ENCODE assay signal across 10 mouse cellular contexts in genomic region chr8:33991917-33992875, GRCm38 (mm10).
DNase-seq lines count a peak whose midpoint lies in the region; ATAC-seq lines count a peak whose summit lies in the region.
"Had no signal": no experiment of that assay in that cellular context is flagged by ENCODE, and none has a peak within 500 bp of the region (broad histone marks: within the 10 kb centered on the region; RNA-seq: fewer than 3 reads in every experiment).

No protein-coding gene starts in this region.

- H3K27ac ChIP-seq in lung, embryonic 15.5 days: peak overlapping the region; percentile 89
- no peak overlapping the region for H3K27ac ChIP-seq in forebrain, embryonic 14.5 days (ENCODE audit: low read depth, low read length)
- peak overlapping the region; percentile 75 for H3K27ac ChIP-seq in limb, embryonic 10.5 days
- no peak overlapping the region for H3K27ac ChIP-seq in neural tube, embryonic 15.5 days (replicated peaks)

- peak; percentile 15; the same call in 1 of the 2 replicates for ATAC-seq in lung, embryonic 15.5 days (ENCODE audit: borderline replicate concordance, extremely low read depth, low FRiP score, low TSS enrichment)
- ATAC-seq in forebrain, embryonic 14.5 days: peak; percentile 48; the same call in 1 of the 2 replicates
- no peak for ATAC-seq in neural tube, embryonic 15.5 days (ENCODE audit: low FRiP score)
- no peak for ATAC-seq in activated CD4-positive, CD25-positive, alpha-beta regulatory T cell, adult 4 months

- H3K27me3 ChIP-seq in lung, embryonic 15.5 days: no peaks in the 10 kb centered on the region
- no peaks in the 10 kb centered on the region for H3K27me3 ChIP-seq in forebrain, embryonic 14.5 days (replicated peaks; ENCODE audit: control insufficient read depth, insufficient read depth, low read length)
- no peaks in the 10 kb centered on the region for H3K27me3 ChIP-seq in limb, embryonic 10.5 days (ENCODE audit: low read depth, poor library complexity, severe bottlenecking)
- no peaks in the 10 kb centered on the region for H3K27me3 ChIP-seq in neural tube, embryonic 15.5 days (replicated peaks)

- no peak overlapping the region for H3K9ac ChIP-seq in lung, embryonic 15.5 days
- H3K9ac ChIP-seq in forebrain, embryonic 14.5 days (ENCODE audit: low read length): no peak overlapping the region
- H3K9ac ChIP-seq in neural tube, embryonic 15.5 days (replicated peaks): 0 out of 2 replicates have a peak overlapping the region, but pooled peaks have one; percentile 30

- no peaks in the 10 kb centered on the region for H3K36me3 ChIP-seq in lung, embryonic 15.5 days
- no peaks in the 10 kb centered on the region for H3K36me3 ChIP-seq in forebrain, embryonic 14.5 days (ENCODE audit: control insufficient read depth, insufficient read depth, low read length)
- H3K36me3 ChIP-seq in limb, embryonic 10.5 days: no peaks in the 10 kb centered on the region
- H3K36me3 ChIP-seq in neural tube, embryonic 15.5 days: no peaks in the 10 kb centered on the region

- H3K4me1 ChIP-seq in lung, embryonic 15.5 days: peaks cover 35% of the 10 kb centered on the region
- no peaks in the 10 kb centered on the region for H3K4me1 ChIP-seq in forebrain, embryonic 14.5 days (ENCODE audit: control insufficient read depth, insufficient read depth, low read length)
- peaks cover 24% of the 10 kb centered on the region for H3K4me1 ChIP-seq in limb, embryonic 10.5 days
- H3K4me1 ChIP-seq in neural tube, embryonic 15.5 days: 0 out of 2 replicates have a peak, but pooled peaks cover 4% of the 10 kb centered on the region
- H3K4me1 ChIP-seq: megakaryocyte, embryonic 14.5 days had no signal

- no peak for DNase-seq in lung, postnatal 25 days (ENCODE audit: low spot score)
- no peak for DNase-seq in forebrain, embryonic 14.5 days (ENCODE audit: low spot score)
- DNase-seq in limb, embryonic 10.5 days (ENCODE audit: low spot score): no peak
- no peak for DNase-seq in urinary bladder, postnatal 36 days (ENCODE audit: low spot score in 2 of 2)
- no peak for DNase-seq in ovary, postnatal 10 days (ENCODE audit: low spot score)
- DNase-seq: spleen, adult 18-20 months had no signal

- H3K4me2 ChIP-seq in lung, embryonic 15.5 days: peak overlapping the region; percentile 30
- no peak overlapping the region for H3K4me2 ChIP-seq in forebrain, embryonic 14.5 days (ENCODE audit: low read length)
- H3K4me2 ChIP-seq in neural tube, embryonic 15.5 days: peak overlapping the region; percentile 40

- no peaks in the 10 kb centered on the region for H3K9me3 ChIP-seq in lung, embryonic 15.5 days
- no peaks in the 10 kb centered on the region for H3K9me3 ChIP-seq in forebrain, embryonic 14.5 days (replicated peaks; ENCODE audit: control insufficient read depth, low read length)
- H3K9me3 ChIP-seq in limb, embryonic 10.5 days (replicated peaks): no peaks in the 10 kb centered on the region
- H3K9me3 ChIP-seq in neural tube, embryonic 15.5 days (replicated peaks): no peaks in the 10 kb centered on the region
- H3K9me3 ChIP-seq: megakaryocyte, embryonic 14.5 days had no signal

- peak overlapping the region; percentile 4; the same call in 1 of the 2 replicates for H3K4me3 ChIP-seq in lung, embryonic 15.5 days
- no peak overlapping the region for H3K4me3 ChIP-seq in forebrain, embryonic 14.5 days (ENCODE audit: low read depth, low read length)
- H3K4me3 ChIP-seq in limb, embryonic 10.5 days: peak overlapping the region; percentile 19; the same call in 1 of the 2 replicates
- H3K4me3 ChIP-seq in neural tube, embryonic 15.5 days (replicated peaks): no peak overlapping the region
- H3K4me3 ChIP-seq: megakaryocyte, embryonic 14.5 days had no signal

- WGBS in lung, embryonic 15.5 days: 46% methylated on average over 12 of the region's 12 CpGs
- 51% methylated on average over 12 of the region's 12 CpGs for WGBS in forebrain, embryonic 14.5 days
- WGBS in limb, embryonic 10.5 days: 44% methylated on average over 12 of the region's 12 CpGs
- 37% methylated on average over 12 of the region's 12 CpGs for WGBS in neural tube, embryonic 15.5 days

Comparison
In these comparisons a context has a peak if more than half of its experiments do, and no peak if none do; other contexts are left out.
1. ATAC-seq: peak in lung, embryonic 15.5 days (single experiment) and forebrain, embryonic 14.5 days (single experiment); none in neural tube, embryonic 15.5 days (single experiment) and activated CD4-positive, CD25-positive, alpha-beta regulatory T cell, adult 4 months (single experiment).
2. H3K27ac ChIP-seq: peak in lung, embryonic 15.5 days (single experiment) and limb, embryonic 10.5 days (single experiment); none in forebrain, embryonic 14.5 days (single experiment) and neural tube, embryonic 15.5 days (single experiment).
3. H3K4me3 ChIP-seq: peak in lung, embryonic 15.5 days (single experiment) and limb, embryonic 10.5 days (single experiment); none in forebrain, embryonic 14.5 days (single experiment) and neural tube, embryonic 15.5 days (single experiment).